Mouse (Mus musculus): Measurements from ENCODE around the gene Stard10. TPM values are rescaled to one million over a fixed set of nuclear protein-coding genes. Genes with fewer than 3 reads are reported as not detected.
A peak's percentile ranks its signal among the peaks of the same experiment; 100 is the strongest.

The Stard10 gene
- polyA plus RNA-seq, 1 experiment, result 95.5 TPM

DNA sequence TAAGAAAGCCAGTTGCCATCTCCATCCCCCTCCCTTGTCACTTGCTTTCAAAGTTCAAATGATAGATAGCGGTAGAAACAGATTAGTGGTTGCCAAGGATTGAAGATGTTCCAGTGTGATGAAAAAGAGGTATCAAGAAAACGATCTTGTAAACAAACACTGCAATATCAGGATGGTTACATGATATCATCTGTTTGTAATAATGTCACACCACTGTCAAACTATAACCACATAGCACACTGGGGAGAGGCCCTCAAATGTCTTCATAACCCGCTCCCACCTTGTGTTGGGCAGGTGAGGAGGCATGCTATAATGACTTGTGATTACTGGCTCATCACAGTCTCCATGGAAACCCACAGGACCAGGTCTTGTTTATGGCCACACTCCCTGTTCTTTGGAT lies 18.5 kb upstream of the Stard10 start:
- H3K4me3 ChIP-seq (ENCODE audit: insufficient read depth, low read length), result no peak overlapping the region
- peaks cover 3% of the 10 kb centered on the region; the same call in 1 of the 2 replicates for H3K4me1 ChIP-seq (ENCODE audit: control insufficient read depth, insufficient read depth, low read length)
- no peak for TF ChIP-seq CTCF (IDR thresholded peaks at IDR 0.05; ENCODE audit: extremely low read depth, insufficient read depth, low read length)
- TF ChIP-seq POLR2A (IDR thresholded peaks at IDR 0.05; ENCODE audit: extremely low read depth, insufficient read depth, low read length), result no peak

DNA sequence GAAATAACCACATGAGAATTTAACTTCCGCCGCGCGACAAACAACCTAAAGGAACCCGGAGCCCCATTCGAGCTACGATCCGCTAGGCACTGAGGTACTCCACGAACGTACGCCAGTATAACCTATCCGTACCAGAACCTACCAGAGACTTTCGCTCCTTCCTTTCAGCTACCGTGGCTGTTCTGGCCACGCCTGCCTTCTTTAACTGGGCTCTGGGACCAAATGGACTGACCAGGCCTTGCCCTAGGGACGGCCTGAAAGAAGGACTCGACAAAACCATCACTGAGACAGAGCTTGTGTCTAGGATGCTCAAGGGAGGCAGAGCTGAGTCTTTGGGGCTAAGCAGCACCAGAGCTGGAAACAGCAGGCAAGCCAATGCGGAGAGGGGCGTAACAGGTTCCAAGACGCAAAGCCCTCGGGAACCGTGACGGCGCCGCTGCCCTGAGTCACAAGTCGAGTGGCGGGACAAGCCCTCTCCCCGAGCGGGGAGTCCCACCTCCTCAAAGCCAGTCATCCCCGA lies 15.5 kb upstream of the Stard10 start:
- Histone ChIP-seq H3K27ac (ENCODE audit: insufficient read depth, low read length) (peak overlapping the region; percentile 83), H3K4me1 (ENCODE audit: control insufficient read depth, insufficient read depth, low read length) (peaks cover 3% of the 10 kb centered on the region; the same call in 1 of the 2 replicates), H3K4me3 (ENCODE audit: insufficient read depth, low read length) (peak overlapping the region; percentile 80)
- no peak for TF ChIP-seq CTCF (IDR thresholded peaks at IDR 0.05; ENCODE audit: extremely low read depth, insufficient read depth, low read length)
- TF ChIP-seq POLR2A (IDR thresholded peaks at IDR 0.05; ENCODE audit: extremely low read depth, insufficient read depth, low read length), result no peak

More for the DNA sequence above, 18.5 kb upstream of the Stard10 start:
- H3K27ac ChIP-seq (ENCODE audit: insufficient read depth, low read length), result no peak overlapping the region

DNA sequence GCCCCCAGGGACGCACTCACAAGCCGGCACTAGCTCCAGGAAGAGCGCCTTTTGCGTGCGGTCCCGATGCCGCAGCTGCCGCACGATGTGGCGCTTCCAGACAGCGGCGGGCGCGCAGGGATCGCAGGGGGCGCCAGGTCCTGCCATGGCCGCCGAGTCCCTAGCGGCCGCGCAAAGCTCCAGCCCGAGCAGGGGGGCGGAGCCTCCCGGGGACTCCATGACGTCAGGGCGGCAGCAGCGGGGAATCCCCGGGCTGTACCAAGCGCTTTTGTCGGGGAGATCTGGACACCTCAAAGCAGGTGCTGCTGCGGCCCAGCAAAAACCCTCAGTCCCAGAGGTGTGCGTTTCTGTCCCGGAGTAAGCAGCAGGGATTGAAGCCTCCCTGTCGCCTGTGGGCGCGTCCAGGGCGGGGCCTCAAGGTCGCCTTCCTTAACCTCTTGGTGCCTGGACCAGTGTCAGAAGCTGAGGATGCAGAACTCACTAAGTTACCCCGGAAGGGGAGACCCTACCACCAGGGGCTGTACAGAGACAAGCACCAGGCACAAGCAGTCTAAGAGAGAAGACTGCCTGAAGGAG lies 14.9 kb upstream of the Stard10 start, which contains the start of gene Atg16l2:
Gene Atg16l2 (minus strand): TSS at position 371 of the 576 bp plus-strand sequence.
- Histone ChIP-seq H3K4me1 (ENCODE audit: control insufficient read depth, insufficient read depth, low read length) (peaks cover 2% of the 10 kb centered on the region; the same call in 1 of the 2 replicates), H3K4me3 (ENCODE audit: insufficient read depth, low read length) (peak within 1 kb of the TSS; percentile 80), H3K27ac (ENCODE audit: insufficient read depth, low read length) (peak within 1 kb of the TSS; percentile 83)
- TF ChIP-seq CTCF (IDR thresholded peaks at IDR 0.05; ENCODE audit: extremely low read depth, insufficient read depth, low read length), result no peak
- TF ChIP-seq POLR2A (IDR thresholded peaks at IDR 0.05; ENCODE audit: extremely low read depth, insufficient read depth, low read length), result peak; percentile 21; the same call in 1 of the 2 replicates

DNA sequence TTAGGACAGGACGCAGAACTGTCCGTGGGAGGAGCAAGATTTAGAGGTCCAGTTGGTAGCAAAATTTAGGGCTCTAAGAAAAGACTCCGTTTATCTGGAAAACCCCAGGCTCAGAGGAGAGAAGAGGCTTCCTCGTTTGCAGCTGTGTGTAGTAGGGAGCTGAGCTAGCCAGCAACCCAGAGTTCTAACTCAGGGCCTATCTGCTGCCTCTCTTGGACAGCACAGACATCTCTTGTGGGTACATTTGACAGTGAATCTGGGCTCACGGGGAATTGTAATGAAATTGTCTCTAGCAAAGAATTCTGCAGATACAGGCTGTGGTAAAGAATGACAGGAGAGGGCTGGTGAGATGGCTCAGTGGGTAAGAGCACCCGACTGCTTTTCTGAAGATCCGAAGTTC lies 14.2 kb upstream of the Stard10 start:
- H3K27ac ChIP-seq (ENCODE audit: insufficient read depth, low read length), result no peak overlapping the region
- TF ChIP-seq CTCF (IDR thresholded peaks at IDR 0.05; ENCODE audit: extremely low read depth, insufficient read depth, low read length), result no peak
- peak overlapping the region; percentile 80; the same call in 1 of the 2 replicates for H3K4me3 ChIP-seq (ENCODE audit: insufficient read depth, low read length)
- no peaks in the 10 kb centered on the region for H3K4me1 ChIP-seq (ENCODE audit: control insufficient read depth, insufficient read depth, low read length)

DNA sequence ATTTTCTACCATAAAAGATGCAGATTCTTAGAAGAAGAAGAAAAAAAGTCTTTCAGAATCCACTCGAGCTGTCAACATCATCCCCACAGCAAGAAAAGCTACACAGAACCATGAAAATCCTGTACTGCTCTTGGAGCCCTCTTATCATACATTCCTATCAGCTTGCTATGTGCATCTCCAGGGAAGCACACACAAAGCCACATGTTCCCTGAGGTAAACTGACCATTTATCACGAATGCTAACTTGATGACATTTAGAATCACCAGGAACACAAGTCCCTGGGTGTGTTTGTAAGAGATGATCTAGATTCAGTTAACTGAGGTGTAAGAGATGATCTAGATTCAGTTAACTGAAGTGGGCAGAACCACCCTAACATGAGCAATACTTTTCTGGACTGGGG lies 10.0 kb upstream of the Stard10 start:
- Histone ChIP-seq H3K27ac (ENCODE audit: insufficient read depth, low read length) (no peak overlapping the region), H3K4me3 (ENCODE audit: insufficient read depth, low read length) (no peak overlapping the region), H3K4me1 (ENCODE audit: control insufficient read depth, insufficient read depth, low read length) (no peaks in the 10 kb centered on the region)
- TF ChIP-seq POLR2A (IDR thresholded peaks at IDR 0.05; ENCODE audit: extremely low read depth, insufficient read depth, low read length), result no peak
- no peak for TF ChIP-seq CTCF (IDR thresholded peaks at IDR 0.05; ENCODE audit: extremely low read depth, insufficient read depth, low read length)

DNA sequence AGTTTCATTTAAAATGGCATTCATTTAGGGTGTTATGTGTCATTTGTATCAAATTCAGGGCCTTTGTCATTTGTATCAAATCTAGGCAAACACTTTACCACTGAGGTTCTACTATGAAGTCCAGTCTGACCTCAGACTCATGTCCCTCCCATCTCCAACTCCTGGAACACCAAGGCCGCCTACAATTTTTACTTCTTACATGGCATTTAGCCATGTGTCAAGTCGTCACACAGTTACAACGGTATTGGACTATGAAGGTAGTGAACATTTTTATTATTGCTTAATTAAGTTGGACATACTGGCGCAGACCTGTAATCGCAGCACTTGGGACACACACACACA lies 6.9 kb upstream of the Stard10 start:
- H3K4me3 ChIP-seq (ENCODE audit: insufficient read depth, low read length), result peak overlapping the region; percentile 54
- H3K4me1 ChIP-seq (ENCODE audit: control insufficient read depth, insufficient read depth, low read length), result peaks cover 6% of the 10 kb centered on the region
- TF ChIP-seq POLR2A (IDR thresholded peaks at IDR 0.05; ENCODE audit: extremely low read depth, insufficient read depth, low read length) (no peak), CTCF (IDR thresholded peaks at IDR 0.05; ENCODE audit: extremely low read depth, insufficient read depth, low read length) (no peak)
- H3K27ac ChIP-seq (ENCODE audit: insufficient read depth, low read length), result peak overlapping the region; percentile 94; the same call in 1 of the 2 replicates

DNA sequence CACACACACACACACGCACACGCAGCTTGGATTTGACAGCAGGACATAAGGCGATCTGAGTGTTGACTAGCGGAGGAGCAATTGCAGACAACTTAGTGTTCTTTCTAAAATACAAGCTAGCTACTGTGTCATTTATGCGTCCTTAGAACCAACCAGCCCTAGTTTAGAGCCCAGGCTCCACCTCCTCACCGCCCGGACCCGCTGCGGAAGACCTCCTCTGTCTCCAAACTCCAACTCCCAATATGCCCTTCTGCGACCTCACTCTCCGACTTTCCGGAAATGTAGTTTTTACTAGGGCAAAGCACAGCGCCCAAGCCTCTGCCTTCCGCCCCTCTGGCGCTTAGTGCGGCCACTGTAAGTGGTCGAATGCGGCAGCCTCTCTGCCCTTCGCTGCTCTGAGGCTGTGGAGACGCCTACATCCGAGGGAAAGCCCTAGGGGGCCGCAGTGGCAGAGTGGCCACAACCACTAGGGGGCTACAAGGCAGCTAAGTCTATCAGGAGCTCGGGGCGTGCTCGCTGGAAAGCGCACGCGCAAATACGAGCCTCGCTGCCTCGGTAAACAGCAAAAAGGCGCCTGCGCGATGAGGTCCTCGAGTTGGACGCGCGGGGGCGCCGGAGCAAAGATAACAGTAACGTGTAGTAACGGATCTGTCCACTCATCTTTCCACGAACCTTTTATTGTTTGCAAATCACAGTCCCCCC lies 6.4 kb upstream of the Stard10 start:
- peaks cover 9% of the 10 kb centered on the region for H3K4me1 ChIP-seq (ENCODE audit: control insufficient read depth, insufficient read depth, low read length)

DNA sequence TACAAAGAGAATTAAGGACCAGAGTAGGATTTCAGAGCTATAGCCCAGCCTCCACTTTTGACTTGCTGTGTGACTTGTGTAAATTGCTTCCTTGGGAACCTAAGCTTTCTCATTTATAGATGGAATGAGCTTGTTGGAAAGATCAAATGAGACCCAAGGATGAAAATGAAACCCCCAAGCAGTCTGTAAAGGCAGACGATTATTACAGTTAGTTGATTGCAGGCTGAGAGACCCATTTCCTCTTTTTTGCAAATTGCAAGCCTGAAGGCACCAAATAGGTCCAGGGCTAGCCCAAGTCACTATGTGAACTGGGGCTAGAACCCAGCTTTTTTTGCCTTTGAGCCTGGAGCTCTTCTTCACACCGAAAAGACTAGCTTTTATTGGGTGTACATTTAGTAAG lies 5.8 kb upstream of the Stard10 start:
- Histone ChIP-seq H3K27ac (ENCODE audit: insufficient read depth, low read length) (peak overlapping the region; percentile 7; the same call in 1 of the 2 replicates), H3K4me1 (ENCODE audit: control insufficient read depth, insufficient read depth, low read length) (peaks cover 9% of the 10 kb centered on the region), H3K4me3 (ENCODE audit: insufficient read depth, low read length) (peak overlapping the region; percentile 54; the same call in 1 of the 2 replicates)
- TF ChIP-seq POLR2A (IDR thresholded peaks at IDR 0.05; ENCODE audit: extremely low read depth, insufficient read depth, low read length) (no peak), CTCF (IDR thresholded peaks at IDR 0.05; ENCODE audit: extremely low read depth, insufficient read depth, low read length) (no peak)

More for the DNA sequence above, 6.4 kb upstream of the Stard10 start:
- peak; percentile 62; the same call in 1 of the 2 replicates for TF ChIP-seq POLR2A (IDR thresholded peaks at IDR 0.05; ENCODE audit: extremely low read depth, insufficient read depth, low read length)
- peak; percentile 64 for TF ChIP-seq CTCF (IDR thresholded peaks at IDR 0.05; ENCODE audit: extremely low read depth, insufficient read depth, low read length)
- Histone ChIP-seq H3K27ac (ENCODE audit: insufficient read depth, low read length) (peak overlapping the region; percentile 94), H3K4me3 (ENCODE audit: insufficient read depth, low read length) (peak overlapping the region; percentile 54)

DNA sequence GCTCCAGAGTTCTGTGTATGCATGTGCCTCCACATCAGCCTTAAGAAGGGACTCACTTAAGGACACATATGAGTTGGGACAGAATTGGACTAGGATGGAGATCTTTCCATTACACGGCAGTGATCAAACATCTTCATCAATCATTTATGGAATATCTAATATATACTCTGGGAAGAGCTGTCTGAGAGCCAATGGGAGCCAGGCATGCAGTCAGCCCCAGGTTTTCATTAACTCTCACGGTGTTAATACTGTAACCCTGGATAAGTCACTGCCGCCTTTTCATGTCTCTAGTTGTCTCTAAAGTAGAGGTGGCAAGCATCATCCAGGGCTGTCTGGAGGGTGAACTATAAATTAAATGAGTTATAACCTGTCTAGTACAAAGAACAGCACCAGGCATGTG lies 3.9 kb upstream of the Stard10 start:
- Histone ChIP-seq H3K4me1 (ENCODE audit: control insufficient read depth, insufficient read depth, low read length) (peaks cover 9% of the 10 kb centered on the region), H3K4me3 (ENCODE audit: insufficient read depth, low read length) (no peak overlapping the region), H3K27ac (ENCODE audit: insufficient read depth, low read length) (no peak overlapping the region)
- TF ChIP-seq POLR2A (IDR thresholded peaks at IDR 0.05; ENCODE audit: extremely low read depth, insufficient read depth, low read length) (no peak), CTCF (IDR thresholded peaks at IDR 0.05; ENCODE audit: extremely low read depth, insufficient read depth, low read length) (no peak)

Measured in cortical plate, adult 2 months (tissue).